Mouse (Mus musculus) bone marrow macrophage, adult 2 months (primary cell): ENCODE results near the gene Mea1. TPM values are rescaled to one million over a fixed set of nuclear protein-coding genes. Genes with fewer than 3 reads are reported as not detected.

Source experiments
- H3K27ac ChIP-seq: 2 replicates; pipeline ENCODE4 v1.5.1; 2012; ENCODE audit warnings: low read depth, low read length; ENCODE audit not compliant: insufficient read depth
- H3K4me1 ChIP-seq: 2 replicates; pipeline ENCODE4 v1.6.1; 2012; ENCODE audit warnings: low read length; ENCODE audit not compliant: control insufficient read depth, insufficient read depth
- H3K4me3 ChIP-seq: 2 replicates; pipeline ENCODE4 v1.5.1; 2012; ENCODE audit warnings: mild to moderate bottlenecking, low read length, moderate library complexity; ENCODE audit not compliant: insufficient read depth
- CTCF ChIP-seq: IDR thresholded peaks from 2 replicates; pipeline ENCODE4 v1.5.1; 2012; ENCODE audit warnings: low read depth, mild to moderate bottlenecking, low read length, moderate library complexity
- POLR2A ChIP-seq: IDR thresholded peaks from 2 replicates; pipeline ENCODE4 v1.6.1; 2012; ENCODE audit warnings: mild to moderate bottlenecking, low read depth, low read length, borderline replicate concordance
- polyA plus RNA-seq: library from polyadenylated mRNA; stranded (reverse); fragments of >200 nt; gene quantifications from 2 replicates; pipeline ENCODE4 v1.2.4, GENCODE M21; 2012; ENCODE audit not compliant: missing spikeins, insufficient read depth, insufficient read length

The Mea1 gene
- polyA plus RNA-seq, 1 experiment = 70.9 TPM

GRCm38 (mm10) chr17:46703971-46704886 is 25.6 kb downstream of the Mea1 start:
- TF ChIP-seq CTCF (no peak), POLR2A (no peak)
- Histone ChIP-seq H3K4me1 (peaks cover 9% of the 10 kb centered on the region), H3K27ac (peak overlapping the region; percentile 25), H3K4me3 (peak overlapping the region; percentile 76)

- H3K27ac ChIP-seq = peak within 1 kb of the TSS; percentile 25
- H3K4me3 ChIP-seq = peak within 1 kb of the TSS; percentile 76
- no peak for TF ChIP-seq POLR2A
- TF ChIP-seq CTCF = no peak
- H3K4me1 ChIP-seq = peaks cover 9% of the 10 kb centered on the region
These were observed 26.6 kb downstream of the Mea1 start, which contains the start of gene Ppp2r5d for GRCm38 (mm10) chr17:46704887-46705835. TSS of gene Ppp2r5d (minus strand) at chr17:46705111.

- Histone ChIP-seq H3K4me3 (no peak overlapping the region), H3K27ac (no peak overlapping the region), H3K4me1 (peaks cover 13% of the 10 kb centered on the region)
- no peak for TF ChIP-seq POLR2A
- no peak for TF ChIP-seq CTCF
These were observed 27.9 kb downstream of the Mea1 start for GRCm38 (mm10) chr17:46706375-46707089.

- TF ChIP-seq POLR2A (no peak), CTCF (0 out of 2 replicates have a peak, but pooled peaks have one; percentile 13)
These were observed 32.5 kb downstream of the Mea1 start, which contains the start of gene Pex6 for GRCm38 (mm10) chr17:46710959-46711597. TSS of gene Pex6 (plus strand) at chr17:46711463.

GRCm38 (mm10) chr17:46711612-46712271 is 33.1 kb downstream of the Mea1 start:
- TF ChIP-seq POLR2A (no peak), CTCF (no peak)
- H3K4me3 ChIP-seq = peak overlapping the region; percentile 95
- H3K27ac ChIP-seq = peak overlapping the region; percentile 39
- H3K4me1 ChIP-seq = peaks cover 8% of the 10 kb centered on the region; the same call in 1 of the 2 replicates

More at GRCm38 (mm10) chr17:46710959-46711597, 32.5 kb downstream of the Mea1 start, which contains the start of gene Pex6:
- Histone ChIP-seq H3K4me3 (peak within 1 kb of the TSS; percentile 95), H3K4me1 (peaks cover 8% of the 10 kb centered on the region; the same call in 1 of the 2 replicates), H3K27ac (peak within 1 kb of the TSS; percentile 39)

GRCm38 (mm10) chr17:46712442-46712841 is 33.8 kb downstream of the Mea1 start:
- Histone ChIP-seq H3K27ac (no peak overlapping the region), H3K4me1 (peaks cover 8% of the 10 kb centered on the region; the same call in 1 of the 2 replicates), H3K4me3 (peak overlapping the region; percentile 95)
- no peak for TF ChIP-seq POLR2A
- no peak for TF ChIP-seq CTCF

- Histone ChIP-seq H3K4me3 (no peak overlapping the region), H3K27ac (no peak overlapping the region), H3K4me1 (peaks cover 8% of the 10 kb centered on the region; the same call in 1 of the 2 replicates)
- TF ChIP-seq POLR2A (no peak), CTCF (no peak)
These were observed 35.3 kb downstream of the Mea1 start for GRCm38 (mm10) chr17:46713849-46714248.
